In the genomic region with DNA sequence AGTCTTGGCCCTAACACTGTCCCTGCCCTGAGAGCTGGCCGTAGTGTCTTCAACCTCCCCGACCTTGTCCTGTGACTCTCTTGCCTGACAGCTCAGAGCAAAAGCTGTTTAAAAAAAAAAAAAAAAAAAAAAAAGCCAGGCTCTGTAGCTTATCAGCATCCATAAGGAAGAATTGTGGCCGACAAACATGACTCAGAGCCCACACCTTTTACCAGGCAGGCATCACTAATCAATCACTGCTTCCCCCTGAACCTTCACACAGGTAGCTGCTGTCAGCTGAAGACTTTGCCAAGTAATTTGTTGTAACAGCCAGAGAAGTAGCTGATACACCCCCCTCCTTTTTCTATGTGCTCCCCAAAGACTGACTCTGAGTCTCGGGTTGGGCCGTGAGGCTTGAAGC, we compare ENCODE assay signal across 24 mouse cellular contexts.
"Had no signal": no experiment of that assay in that cellular context is flagged by ENCODE, and none has a peak within 500 bp of the region (broad histone marks: within the 10 kb centered on the region; RNA-seq: fewer than 3 reads in every experiment).

No protein-coding gene starts in this region.

- H3K4me1 ChIP-seq: limb, embryonic 13.5 days; limb, embryonic 15.5 days had no signal

- H3K4me3 ChIP-seq: gastrocnemius, adult 2 months; heart, embryonic 10.5 days; heart, embryonic 12.5 days; layer of hippocampus, adult 2 months; left cerebral cortex, adult 2 months; limb, embryonic 13.5 days; limb, embryonic 15.5 days; liver, embryonic 12.5 days had no signal

- H3K27me3 ChIP-seq: heart, embryonic 12.5 days; limb, embryonic 13.5 days; limb, embryonic 15.5 days; liver, embryonic 12.5 days had no signal

- ATAC-seq: hindbrain, embryonic 16.5 days; inflammation-experienced regulatory T-cells, adult 6 months; liver, embryonic 12.5 days had no signal

- H3K27ac ChIP-seq: gastrocnemius, adult 2 months; heart, embryonic 10.5 days; hindbrain, embryonic 14.5 days; layer of hippocampus, adult 2 months; left cerebral cortex, adult 2 months; limb, embryonic 13.5 days; limb, embryonic 15.5 days; liver, embryonic 12.5 days; liver, embryonic 14.5 days had no signal

- H3K9me3 ChIP-seq: heart, embryonic 10.5 days; heart, embryonic 12.5 days; limb, embryonic 13.5 days; limb, embryonic 15.5 days; liver, embryonic 12.5 days had no signal

- H3K4me2 ChIP-seq: heart, embryonic 12.5 days; hindbrain, embryonic 14.5 days; limb, embryonic 13.5 days; limb, embryonic 15.5 days; liver, embryonic 12.5 days had no signal

- H3K9ac ChIP-seq: heart, embryonic 12.5 days; hindbrain, embryonic 14.5 days; limb, embryonic 13.5 days; limb, embryonic 15.5 days; liver, embryonic 12.5 days; liver, embryonic 14.5 days had no signal

- DNase-seq: gastrocnemius, adult 2 months; gastrocnemius, postnatal 10 days; gastrocnemius, postnatal 25 days; heart, adult 18-20 months; heart, postnatal 10 days; heart, postnatal 4 days; kidney, adult 11 months; kidney, adult 2 months; kidney, adult 9 months; kidney, postnatal 10 days; kidney, postnatal 25 days; kidney, postnatal 4 days; left cerebral cortex, postnatal 4 days had no signal
